Mouse (Mus musculus) heart, embryonic 11.5 days (tissue): Measurements from ENCODE around the gene Olfr1378. TPM values are rescaled to one million over a fixed set of nuclear protein-coding genes. Genes with fewer than 3 reads are reported as not detected.

Experiments used
- ATAC-seq: fragments of 200-750 bp; cut with Nextera tagmentation; replicated peaks from 2 replicates; pipeline ENCODE4 v1.8.0; 2017; ENCODE audit warnings: moderate library complexity; ENCODE audit not compliant: insufficient number of reproducible peaks, low FRiP score, low TSS enrichment
- H3K27ac ChIP-seq: fragments of 300-500 bp; sonication (generic); 2 replicates; pipeline ENCODE4 v1.5.1; 2014; ENCODE audit warnings: mild to moderate bottlenecking, low read depth, low read length
- H3K27me3 ChIP-seq: fragments of 300-500 bp; sonication (generic); 2 replicates; pipeline ENCODE4 v1.6.1; 2014; ENCODE audit warnings: mild to moderate bottlenecking, low read length, mixed read lengths; ENCODE audit not compliant: control insufficient read depth, insufficient read depth
- H3K36me3 ChIP-seq: fragments of 300-500 bp; sonication (generic); 2 replicates; pipeline ENCODE4 v1.6.1; 2014; ENCODE audit warnings: mild to moderate bottlenecking, low read length, moderate library complexity, mixed read lengths; ENCODE audit not compliant: control insufficient read depth, insufficient read depth
- H3K4me1 ChIP-seq: fragments of 300-500 bp; sonication (generic); 2 replicates; pipeline ENCODE4 v1.6.1; 2014; ENCODE audit warnings: low read length; ENCODE audit not compliant: control insufficient read depth, insufficient read depth
- H3K4me2 ChIP-seq: fragments of 300-500 bp; sonication (generic); 2 replicates; pipeline ENCODE4 v1.6.1; 2014; ENCODE audit warnings: mild to moderate bottlenecking, moderate library complexity
- H3K4me3 ChIP-seq: fragments of 300-500 bp; sonication (generic); 2 replicates; pipeline ENCODE4 v1.5.1; 2014; ENCODE audit warnings: low read depth, low read length
- H3K9ac ChIP-seq: fragments of 300-500 bp; sonication (generic); 2 replicates; pipeline ENCODE4 v1.6.1; 2014; ENCODE audit warnings: mild to moderate bottlenecking, low read depth, low read length, moderate library complexity
- H3K9me3 ChIP-seq: fragments of 300-500 bp; sonication (generic); replicated peaks from 2 replicates; pipeline ENCODE4 v1.6.1; 2016; ENCODE audit warnings: low read length; ENCODE audit not compliant: control insufficient read depth
- WGBS: fragments of 180-500 bp; shearing (Covaris S2); extraction: QIAGEN DNeasy Blood & Tissue Kit; methylation state at CpG from one replicate; pipeline ENCODE4 v1.1.7; 2014; ENCODE audit not compliant: insufficient replicate concordance; 5-methylcytosine and 5-hydroxymethylcytosine counted together
- polyA plus RNA-seq: library from polyadenylated mRNA; unstranded; fragments of >200 nt; fragmentation: Nextera tagmentation; extraction: Ambion mirVana; gene quantifications from 2 replicates; pipeline ENCODE4 v1.2.1, GENCODE M21; 2014

Gene Olfr1378
- polyA plus RNA-seq, 1 experiment from 2014 or later: not detected

DNA sequence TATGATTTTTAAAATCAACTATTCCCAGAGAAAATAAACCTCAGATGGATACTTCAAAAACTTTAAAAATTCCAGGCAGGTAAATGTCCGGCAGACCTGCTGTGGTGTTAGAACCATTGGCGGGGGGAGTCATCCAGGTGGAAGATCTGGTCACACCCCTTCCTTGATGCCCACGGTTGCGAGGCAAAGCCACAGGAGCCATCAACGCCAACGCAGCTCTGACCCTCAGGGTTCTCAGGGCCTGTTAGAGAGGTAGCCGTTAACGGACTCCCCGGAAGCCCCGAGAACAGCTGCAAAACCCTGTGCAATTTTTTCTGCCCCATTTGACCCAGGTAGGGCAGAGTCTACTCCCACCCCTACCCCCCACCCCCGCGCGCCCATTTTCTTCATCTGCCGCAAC is 22.8 kb upstream of the Olfr1378 start, which contains the start of gene 4933414I15Rik:
Gene 4933414I15Rik, minus strand, starts transcription at position 260 of the 400 bp plus-strand sequence.
- Histone ChIP-seq H3K4me3 (no peak within 1 kb of the TSS), H3K4me1 (no peaks in the 10 kb centered on the region), H3K36me3 (no peaks in the 10 kb centered on the region), H3K27ac (no peak within 1 kb of the TSS), H3K4me2 (no peak within 1 kb of the TSS), H3K9ac (no peak within 1 kb of the TSS), H3K27me3 (0 out of 2 replicates have a peak, but pooled peaks cover 7% of the 10 kb centered on the region), H3K9me3 (no peaks in the 10 kb centered on the region)
- WGBS: 65% methylated on average over 14 of the region's 14 CpGs
- no peak for ATAC-seq

DNA sequence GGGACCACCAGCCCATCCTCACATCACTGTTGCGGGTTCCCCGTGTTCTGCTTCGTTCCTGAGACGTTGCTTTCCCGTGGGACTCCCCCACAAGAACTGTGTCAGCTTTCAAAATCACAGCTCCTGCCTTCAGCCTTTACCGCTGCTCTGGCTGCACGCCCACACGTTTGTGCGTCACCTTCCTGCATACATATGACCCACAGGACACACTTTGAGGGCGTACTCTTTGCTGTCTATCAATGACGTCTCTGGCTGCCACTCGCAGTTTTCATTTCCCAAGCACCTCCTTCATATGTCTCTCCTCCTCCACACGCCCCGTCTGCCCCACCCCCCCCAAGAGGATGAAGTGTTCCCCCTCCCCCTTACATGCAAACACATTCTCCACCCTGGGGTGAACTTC is 14.0 kb upstream of the Olfr1378 start:
- Histone ChIP-seq H3K9me3 (no peaks in the 10 kb centered on the region), H3K27me3 (peaks cover 2% of the 10 kb centered on the region), H3K9ac (no peak overlapping the region), H3K4me1 (no peaks in the 10 kb centered on the region), H3K4me2 (no peak overlapping the region), H3K4me3 (no peak overlapping the region), H3K27ac (no peak overlapping the region), H3K36me3 (no peaks in the 10 kb centered on the region)
- 60% methylated on average over 14 of the region's 14 CpGs for WGBS
- no peak for ATAC-seq

DNA sequence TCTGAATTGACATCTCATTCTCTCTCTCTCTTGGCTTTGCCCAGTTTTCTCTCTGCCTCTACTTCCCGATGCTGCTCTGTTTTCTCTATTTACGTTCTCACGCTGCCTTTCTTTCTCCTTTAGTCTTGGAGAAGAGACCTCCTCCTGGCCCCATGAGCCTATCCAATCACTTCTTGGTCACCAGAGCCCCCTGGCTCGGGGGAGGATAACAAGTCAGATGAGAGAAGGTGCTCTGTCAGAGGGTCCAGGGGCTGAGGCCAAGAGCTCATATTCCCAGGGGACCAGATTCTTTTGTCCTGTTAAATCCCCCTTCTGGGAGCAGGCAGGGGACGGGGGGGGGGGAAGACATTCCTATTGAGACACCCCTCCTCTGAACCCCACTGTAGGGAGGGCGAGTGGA is 12.7 kb upstream of the Olfr1378 start, which contains the start of gene Prop1:
Gene Prop1, minus strand, starts transcription at position 101 of the 400 bp plus-strand sequence.
- no peak for ATAC-seq
- Histone ChIP-seq H3K36me3 (no peaks in the 10 kb centered on the region), H3K27ac (no peak within 1 kb of the TSS), H3K27me3 (peaks cover 2% of the 10 kb centered on the region), H3K9me3 (no peaks in the 10 kb centered on the region), H3K4me1 (no peaks in the 10 kb centered on the region), H3K4me2 (no peak within 1 kb of the TSS), H3K4me3 (no peak within 1 kb of the TSS), H3K9ac (no peak within 1 kb of the TSS)
- WGBS: 69% methylated on average over 6 of the region's 6 CpGs

DNA sequence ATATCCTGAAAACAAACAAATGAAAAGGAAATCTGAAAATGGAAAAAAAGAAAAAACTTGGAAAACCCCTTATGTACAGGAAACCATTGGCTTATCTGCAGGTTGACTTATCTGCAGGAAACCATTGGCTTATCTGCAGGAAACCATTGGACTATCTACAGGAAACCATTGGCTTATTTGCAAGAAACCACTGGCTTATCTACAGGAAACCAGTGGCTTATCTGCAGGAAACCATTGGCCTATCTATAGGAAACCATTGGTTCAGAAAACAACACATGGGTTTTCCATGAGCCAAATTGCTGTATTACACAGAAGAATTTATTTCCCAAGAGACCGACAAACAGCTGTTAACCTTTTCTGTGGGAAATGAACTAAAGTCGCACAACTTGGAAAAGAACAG is 1.4 kb upstream of the Olfr1378 start:
- Histone ChIP-seq H3K4me3 (no peak overlapping the region), H3K9ac (no peak overlapping the region), H3K36me3 (no peaks in the 10 kb centered on the region), H3K4me1 (no peaks in the 10 kb centered on the region), H3K27ac (no peak overlapping the region), H3K9me3 (no peaks in the 10 kb centered on the region), H3K27me3 (0 out of 2 replicates have a peak, but pooled peaks cover 2% of the 10 kb centered on the region), H3K4me2 (no peak overlapping the region)
- 68% methylated on average over 2 of the region's 2 CpGs for WGBS
- no peak for ATAC-seq

DNA sequence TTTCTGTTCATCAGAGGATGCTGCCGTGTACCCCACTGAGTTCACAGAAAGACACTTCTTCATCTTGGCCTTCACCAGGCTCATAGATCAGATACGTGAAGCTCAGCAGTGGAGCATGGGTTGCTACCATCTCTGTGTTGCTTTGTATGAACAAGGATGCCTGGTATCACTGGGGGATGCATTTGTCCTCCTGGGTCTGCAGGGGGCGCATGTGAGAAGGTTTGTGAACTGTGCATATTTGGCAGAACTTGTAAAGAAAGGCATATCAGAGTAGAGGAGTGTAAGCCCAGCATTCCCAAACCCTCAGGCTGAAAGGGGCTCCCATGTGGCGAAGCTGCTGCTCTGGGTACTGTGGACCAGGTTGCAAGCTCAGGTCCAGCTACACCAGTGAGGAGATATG is 10.9 kb downstream of the Olfr1378 start:
- H3K4me3 ChIP-seq: no peak overlapping the region
- no peak for ATAC-seq
- H3K27me3 ChIP-seq: peaks cover 9% of the 10 kb centered on the region; the same call in 1 of the 2 replicates
- no peaks in the 10 kb centered on the region for H3K36me3 ChIP-seq
- 64% methylated on average over 4 of the region's 4 CpGs for WGBS
- H3K4me2 ChIP-seq: no peak overlapping the region
- no peaks in the 10 kb centered on the region for H3K9me3 ChIP-seq
- H3K9ac ChIP-seq: no peak overlapping the region
- no peak overlapping the region for H3K27ac ChIP-seq
- H3K4me1 ChIP-seq: no peaks in the 10 kb centered on the region

DNA sequence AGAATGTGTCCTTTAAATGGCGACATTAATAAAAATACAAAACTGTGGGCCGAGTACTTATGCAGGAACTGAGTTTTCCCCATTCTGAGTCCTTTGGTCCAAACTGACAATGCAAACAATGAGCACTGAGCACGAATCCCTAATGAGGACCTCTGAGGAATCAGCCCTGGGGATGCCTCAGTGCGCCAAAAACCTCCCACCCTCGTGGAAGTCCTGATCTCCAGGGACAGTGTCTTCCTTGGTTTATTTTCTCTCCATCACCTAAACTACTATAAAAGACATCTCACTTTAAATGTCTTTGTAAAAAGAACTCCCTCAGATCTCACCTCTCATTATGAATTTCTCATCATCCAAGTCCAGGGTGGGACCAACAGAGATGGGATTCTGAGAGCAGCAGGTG is 15.3 kb downstream of the Olfr1378 start, which contains the start of gene Olfr1377:
Gene Olfr1377, plus strand, starts transcription at position 301 of the 400 bp plus-strand sequence.
- Histone ChIP-seq H3K4me3 (no peak within 1 kb of the TSS), H3K4me1 (no peaks in the 10 kb centered on the region), H3K9me3 (no peaks in the 10 kb centered on the region), H3K36me3 (no peaks in the 10 kb centered on the region), H3K27me3 (peaks cover 12% of the 10 kb centered on the region; the same call in 1 of the 2 replicates), H3K27ac (no peak within 1 kb of the TSS), H3K4me2 (no peak within 1 kb of the TSS), H3K9ac (no peak within 1 kb of the TSS)
- WGBS: 64% methylated on average over 5 of the region's 5 CpGs
- no peak for ATAC-seq

DNA sequence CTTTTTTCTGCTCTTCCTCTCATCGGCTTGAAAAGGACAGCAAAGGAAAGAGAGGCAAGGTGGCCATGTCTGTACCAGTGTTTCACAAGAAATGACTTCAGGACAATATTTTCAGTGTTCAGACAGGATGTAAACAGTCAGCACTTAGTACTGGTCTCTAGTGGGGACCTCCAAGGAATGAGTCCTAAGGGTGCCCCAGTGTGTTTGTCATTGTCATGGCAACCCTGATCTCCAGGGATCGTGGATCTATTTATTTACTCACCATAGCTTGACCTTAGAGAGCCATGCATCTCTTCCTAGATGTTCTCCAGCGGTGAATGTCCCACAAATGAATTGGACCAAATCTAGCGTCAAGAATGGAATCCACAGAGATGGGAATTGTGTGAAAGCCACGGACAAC is 37.0 kb downstream of the Olfr1378 start, which contains the start of gene Olfr51:
Gene Olfr51, plus strand, starts transcription at position 301 of the 400 bp plus-strand sequence.
- Histone ChIP-seq H3K36me3 (no peaks in the 10 kb centered on the region), H3K27me3 (no peaks in the 10 kb centered on the region), H3K4me1 (no peaks in the 10 kb centered on the region), H3K9ac (no peak within 1 kb of the TSS), H3K4me2 (no peak within 1 kb of the TSS), H3K4me3 (no peak within 1 kb of the TSS), H3K9me3 (no peaks in the 10 kb centered on the region), H3K27ac (no peak within 1 kb of the TSS)
- WGBS: 72% methylated on average over 5 of the region's 5 CpGs
- ATAC-seq: no peak

DNA sequence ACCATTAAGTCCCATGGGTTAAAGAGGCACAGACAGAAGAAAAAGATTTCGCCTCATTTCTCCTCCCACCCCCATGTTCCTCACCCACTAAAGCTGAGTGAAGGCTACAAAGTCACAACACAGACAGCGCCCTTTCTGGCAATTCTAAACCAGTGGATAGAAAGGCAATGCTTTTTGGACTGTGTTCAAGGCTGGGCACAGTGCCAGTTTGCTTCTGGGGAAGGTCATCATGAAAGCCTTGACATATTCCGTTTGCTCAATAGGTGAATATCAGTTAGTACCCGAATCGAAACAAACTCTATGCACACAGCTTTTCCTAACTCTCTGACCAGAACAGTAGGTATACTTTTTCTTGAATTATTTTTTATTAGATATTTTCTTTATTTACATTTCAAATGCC is 45.5 kb downstream of the Olfr1378 start:
- Histone ChIP-seq H3K36me3 (no peaks in the 10 kb centered on the region), H3K9ac (no peak overlapping the region), H3K9me3 (no peaks in the 10 kb centered on the region), H3K27ac (no peak overlapping the region), H3K27me3 (no peaks in the 10 kb centered on the region), H3K4me2 (no peak overlapping the region), H3K4me1 (no peaks in the 10 kb centered on the region), H3K4me3 (no peak overlapping the region)
- WGBS: 66% methylated on average over 5 of the region's 5 CpGs
- ATAC-seq: no peak

DNA sequence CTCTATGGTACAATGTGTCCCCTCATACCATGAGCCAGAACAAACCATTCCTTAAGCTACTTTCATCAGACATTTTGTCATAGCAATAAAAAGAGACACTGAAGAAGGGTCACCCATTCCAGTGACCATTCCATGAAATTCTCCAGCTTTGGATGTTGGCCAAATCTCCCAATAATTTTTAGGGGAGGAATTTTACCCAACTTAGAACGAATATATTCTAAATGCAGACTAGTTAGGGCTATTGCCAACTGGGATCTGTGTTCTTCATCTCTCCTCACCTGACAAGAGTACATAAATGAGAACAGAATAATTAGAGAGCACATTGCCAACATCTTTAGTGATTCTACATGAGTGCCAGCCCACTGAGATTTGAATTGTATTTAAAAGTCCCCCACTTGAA is 47.6 kb downstream of the Olfr1378 start, which contains the start of gene Olfr54:
Gene Olfr54, plus strand, starts transcription at position 301 of the 400 bp plus-strand sequence.
- 60% methylated on average over 1 of the region's 1 CpGs for WGBS
- no peaks in the 10 kb centered on the region for H3K9me3 ChIP-seq
- no peaks in the 10 kb centered on the region for H3K4me1 ChIP-seq
- no peak for ATAC-seq
- no peaks in the 10 kb centered on the region for H3K27me3 ChIP-seq
- H3K9ac ChIP-seq: no peak within 1 kb of the TSS
- H3K4me2 ChIP-seq: no peak within 1 kb of the TSS
- no peak within 1 kb of the TSS for H3K4me3 ChIP-seq
- no peak within 1 kb of the TSS for H3K27ac ChIP-seq
- H3K36me3 ChIP-seq: no peaks in the 10 kb centered on the region
